Mouse (Mus musculus): ENCODE data around the gene Lin9. TPM values are rescaled to one million over a fixed set of nuclear protein-coding genes. Genes with fewer than 3 reads are reported as not detected.

The Lin9 gene
- polyA plus RNA-seq (2017; shearing (Covaris generic)): 10 to 100 TPM; 15.9 to 18.7 TPM

DNA sequence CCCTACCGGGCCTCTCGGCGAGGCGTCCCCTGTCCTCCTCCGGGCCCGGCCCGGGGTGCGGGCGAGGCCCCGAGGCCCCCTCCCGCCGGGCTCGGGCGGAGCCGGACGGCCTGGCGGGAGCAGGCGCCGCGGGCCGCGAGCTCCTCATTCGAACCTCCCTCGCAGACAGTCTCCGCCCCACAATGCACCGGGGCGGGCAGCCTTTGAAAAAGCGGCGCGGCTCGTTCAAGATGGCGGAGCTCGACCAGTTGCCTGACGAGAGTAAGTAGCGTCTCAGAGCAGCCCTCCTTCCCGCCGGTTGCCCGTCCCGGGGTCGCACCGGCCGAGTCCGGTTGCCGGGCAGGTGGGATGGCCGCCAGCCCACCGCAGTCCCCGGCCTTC, at the start of gene Lin9:
Gene Lin9 (plus strand): TSS at position 14 of the 381 bp plus-strand sequence.

DNA sequence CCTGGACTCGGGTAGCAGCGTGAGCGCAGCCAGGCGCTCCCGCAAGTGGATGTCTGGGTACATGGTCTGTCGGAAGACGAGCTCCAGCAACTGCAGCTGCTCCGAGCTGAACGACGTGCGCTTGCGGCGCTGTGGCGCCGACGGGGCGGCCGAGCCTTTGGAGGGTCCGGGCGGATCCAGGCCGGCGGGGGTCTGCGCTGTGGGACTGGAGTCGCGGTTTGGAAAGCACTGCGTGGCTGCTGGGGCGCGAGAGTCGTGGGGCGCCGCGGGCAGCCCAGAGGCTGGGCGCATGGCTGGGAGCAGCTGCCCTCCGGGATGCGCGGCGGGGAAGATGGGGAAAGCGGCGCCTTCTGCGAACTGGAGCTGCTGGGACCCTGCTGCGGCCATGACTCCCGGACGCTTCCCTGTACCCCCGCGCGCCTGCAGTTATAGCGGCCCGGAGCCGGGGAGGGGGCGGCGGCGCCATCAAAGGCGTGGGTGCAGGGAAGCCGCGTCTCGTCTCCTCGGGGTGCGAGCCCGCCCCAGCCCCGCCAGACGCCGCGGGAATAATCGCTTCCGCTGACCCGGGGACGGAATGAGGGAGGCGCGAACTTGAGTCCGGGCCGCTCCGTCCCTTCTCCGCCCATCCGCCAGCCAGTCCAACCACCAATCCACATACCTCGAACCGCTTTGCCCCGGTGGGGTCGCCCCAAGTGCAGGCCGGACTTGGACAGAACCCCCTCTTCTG, 55.8 kb downstream of the Lin9 start, which contains the start of gene Mixl1:
Gene Mixl1 (minus strand): TSS at position 409 of the 727 bp plus-strand sequence.

DNA sequence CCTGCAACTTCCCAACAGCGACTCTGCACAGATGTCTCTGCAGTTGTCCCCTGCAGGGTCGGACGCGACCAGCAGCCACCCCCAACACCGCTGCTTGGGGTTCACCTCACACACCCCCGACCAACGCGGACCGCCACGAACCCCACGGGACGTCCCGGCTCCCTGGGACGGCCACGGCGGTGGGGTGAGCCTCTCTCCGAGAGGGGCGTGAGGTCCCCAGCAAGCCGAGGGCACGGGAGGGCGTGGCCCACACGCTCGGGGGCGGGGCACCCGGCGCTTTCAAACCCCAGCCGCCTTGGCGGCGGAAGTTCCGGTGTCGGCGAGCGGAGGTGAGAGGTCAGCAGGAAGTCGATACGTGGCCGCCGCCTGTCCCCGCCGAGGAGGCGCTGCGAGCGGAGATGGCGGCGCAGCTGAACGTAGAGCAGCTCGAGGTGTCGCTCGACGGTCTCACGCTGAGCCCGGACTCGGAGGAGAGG, 84.8 kb downstream of the Lin9 start, which contains the start of gene Acbd3:
Gene Acbd3 (plus strand): TSS at position 340 of the 476 bp plus-strand sequence.

Other genes starting within 250 kb of the Lin9 start
- not detected for gene Stum, start 157.6 kb upstream of the Lin9 start, polyA plus RNA-seq (2017; shearing (Covaris generic))
- gene Parp1, start 72.2 kb upstream of the Lin9 start, polyA plus RNA-seq (2017; shearing (Covaris generic)): 10 to 100 TPM; 53.9 to 70.0 TPM
- under 1 TPM in 1 of 2 experiments, not detected in 1; 0.29 TPM for gene Mixl1, start 55.9 kb downstream of the Lin9 start, polyA plus RNA-seq (2017; shearing (Covaris generic))
- gene Acbd3, start 84.9 kb downstream of the Lin9 start, polyA plus RNA-seq (2017; shearing (Covaris generic)): 10 to 100 TPM; 36.8 to 42.3 TPM
- 1,000 to 10,000 TPM; 1,310 to 1,629 TPM for gene H3f3a, start 172.8 kb downstream of the Lin9 start, polyA plus RNA-seq (2017; shearing (Covaris generic))
- gene Sde2, start 210.0 kb downstream of the Lin9 start, polyA plus RNA-seq (2017; shearing (Covaris generic)): 10 to 100 TPM; 38.8 to 43.6 TPM

Data from activated CD4-positive, CD25-positive, alpha-beta regulatory T cell (primary cell).